Mouse (Mus musculus) spleen, adult 2 months (tissue): Measurements from ENCODE around the gene Ccne1.

ENCODE experiments used
- CTCF ChIP-seq: fragments of 200-500 bp; IDR thresholded peaks from 2 replicates; pipeline ENCODE4 v1.5.1; 2011; ENCODE audit warnings: mild to moderate bottlenecking, inconsistent platforms; ENCODE audit not compliant: insufficient read depth, insufficient read length, insufficient replicate concordance; ENCODE audit errors: extremely low read depth
- POLR2A ChIP-seq: fragments of 200-500 bp; IDR thresholded peaks from 2 replicates; pipeline ENCODE4 v1.6.1; 2011; ENCODE audit warnings: low read depth, low read length, inconsistent platforms

- TF ChIP-seq POLR2A (no peak), CTCF (no peak)
Measured at GRCm38 (mm10) chr7:38054246-38054645, 53.1 kb downstream of the Ccne1 start.
